Mouse (Mus musculus) forebrain, embryonic 14.5 days (tissue): Measurements from ENCODE around the gene Pdlim1. TPM values are rescaled to one million over a fixed set of nuclear protein-coding genes. Genes with fewer than 3 reads are reported as not detected.
A peak's percentile ranks its signal among the peaks of the same experiment; 100 is the strongest.

ENCODE experiments used
- ATAC-seq: fragments of 200-750 bp; cut with Nextera tagmentation; 2 replicates; pipeline ENCODE4 v1.8.0; 2017; ENCODE audit warnings: mild to moderate bottlenecking, moderate library complexity
- DNase-seq: peaks from one replicate; pipeline ENCODE4 v3.0.0-alpha.2; 2015; ENCODE audit warnings: low spot score
- H3K27ac ChIP-seq: fragments of 300-500 bp; sonication (generic); 2 replicates; pipeline ENCODE4 v1.5.1; 2014; ENCODE audit warnings: low read depth, mild to moderate bottlenecking, control low read depth, low read length, moderate library complexity
- H3K27me3 ChIP-seq: fragments of 300-500 bp; sonication (generic); replicated peaks from 2 replicates; pipeline ENCODE4 v1.6.1; 2014; ENCODE audit warnings: low read length, control low read depth, mixed read lengths; ENCODE audit not compliant: control insufficient read depth, insufficient read depth
- H3K36me3 ChIP-seq: fragments of 300-500 bp; sonication (generic); 2 replicates; pipeline ENCODE4 v1.6.1; 2014; ENCODE audit warnings: low read length, control low read depth; ENCODE audit not compliant: control insufficient read depth, insufficient read depth
- H3K4me1 ChIP-seq: fragments of 300-500 bp; sonication (generic); 2 replicates; pipeline ENCODE4 v1.6.1; 2014; ENCODE audit warnings: antibody characterized with exemption, low read length, control low read depth; ENCODE audit not compliant: control insufficient read depth, insufficient read depth
- H3K4me2 ChIP-seq: fragments of 300-500 bp; sonication (generic); 2 replicates; pipeline ENCODE4 v1.6.1; 2014; ENCODE audit warnings: mild to moderate bottlenecking, control low read depth, low read length
- H3K4me3 ChIP-seq: fragments of 300-500 bp; sonication (generic); 2 replicates; pipeline ENCODE4 v1.5.1; 2014; ENCODE audit warnings: low read depth, low read length, control low read depth
- H3K9ac ChIP-seq: fragments of 300-500 bp; sonication (generic); 2 replicates; pipeline ENCODE4 v1.6.1; 2014; ENCODE audit warnings: mild to moderate bottlenecking, low read length, control low read depth, moderate library complexity
- H3K9me3 ChIP-seq: fragments of 300-500 bp; sonication (generic); replicated peaks from 2 replicates; pipeline ENCODE4 v1.6.1; 2016; ENCODE audit warnings: low read length, control low read depth, mixed read lengths; ENCODE audit not compliant: control insufficient read depth
- WGBS: fragments of 180-500 bp; shearing (Covaris S2); extraction: QIAGEN DNeasy Blood & Tissue Kit; methylation state at CpG from one replicate; pipeline ENCODE4 v1.1.7; 2014; 5-methylcytosine and 5-hydroxymethylcytosine counted together
- polyA plus RNA-seq: library from polyadenylated mRNA; unstranded; fragments of >200 nt; fragmentation: Nextera tagmentation; extraction: Ambion mirVana; gene quantifications from 2 replicates; pipeline ENCODE4 v1.2.1, GENCODE M21; 2014

The Pdlim1 gene
- polyA plus RNA-seq, 1 experiment from 2014 or later, result 30.1 TPM

DNA sequence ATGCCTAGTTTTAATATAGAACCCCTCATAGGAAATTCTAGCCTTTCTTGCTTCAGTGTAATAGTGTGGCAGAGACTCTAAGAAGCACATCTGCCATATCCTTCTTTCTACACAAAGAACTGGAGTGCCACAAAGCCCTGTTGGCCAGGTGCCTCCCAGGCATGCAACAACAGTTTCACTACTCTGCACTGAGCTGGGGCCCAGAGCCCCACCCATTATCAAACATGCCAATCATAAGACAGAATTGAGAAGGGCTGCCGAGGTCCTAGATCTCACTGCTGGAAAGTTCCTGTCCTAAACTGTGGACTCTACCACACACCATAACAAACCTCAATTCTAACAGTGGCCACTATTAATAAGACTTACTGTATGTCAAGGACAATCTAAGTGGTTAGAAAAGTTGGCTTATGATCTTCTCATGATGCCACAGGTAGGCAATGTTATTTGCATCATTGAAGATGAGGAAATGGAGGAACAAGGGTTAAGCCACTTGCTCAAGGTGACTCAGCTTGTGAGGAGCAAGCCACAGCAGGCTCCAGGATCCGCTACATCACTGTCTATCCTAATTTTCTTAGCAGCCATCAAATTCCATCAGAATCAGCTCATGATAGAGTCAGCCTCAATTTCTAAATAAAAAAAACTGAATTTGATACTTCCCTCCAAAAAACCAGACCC lies 15.1 kb downstream of the Pdlim1 start:
- Histone ChIP-seq H3K36me3 (no peaks in the 10 kb centered on the region), H3K9ac (no peak overlapping the region), H3K4me1 (no peaks in the 10 kb centered on the region), H3K4me3 (no peak overlapping the region), H3K9me3 (no peaks in the 10 kb centered on the region), H3K27ac (no peak overlapping the region), H3K27me3 (no peaks in the 10 kb centered on the region), H3K4me2 (no peak overlapping the region)
- WGBS, result 86% methylated on average over 2 of the region's 2 CpGs
- ATAC-seq (no peak), DNase-seq (no peak)

DNA sequence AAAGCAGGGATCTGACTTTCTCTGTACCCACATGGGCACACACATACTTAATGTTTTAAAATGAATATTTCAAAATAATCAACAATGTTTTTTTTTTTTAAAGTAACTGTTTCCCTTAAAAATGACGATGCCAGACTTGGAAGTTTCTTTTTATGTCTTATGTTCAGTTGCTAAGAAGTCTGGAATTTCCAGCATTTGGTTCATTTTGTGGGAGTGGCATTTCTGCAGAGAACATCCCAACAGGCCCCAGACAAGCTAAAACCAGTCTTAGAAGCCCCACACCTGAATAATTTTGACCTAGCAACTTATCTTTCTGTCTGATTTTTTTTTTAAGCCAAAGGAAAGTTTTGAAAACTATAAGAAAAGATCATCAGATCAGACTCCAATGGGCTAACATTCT lies 16.1 kb downstream of the Pdlim1 start:
- Histone ChIP-seq H3K4me2 (no peak overlapping the region), H3K27ac (no peak overlapping the region), H3K27me3 (no peaks in the 10 kb centered on the region), H3K4me1 (no peaks in the 10 kb centered on the region), H3K9me3 (no peaks in the 10 kb centered on the region), H3K9ac (no peak overlapping the region), H3K36me3 (no peaks in the 10 kb centered on the region), H3K4me3 (no peak overlapping the region)
- 89% methylated on average over 1 of the region's 1 CpGs for whole genome bisulfite sequencing
- DNase-seq (no peak), ATAC-seq (no peak)

DNA sequence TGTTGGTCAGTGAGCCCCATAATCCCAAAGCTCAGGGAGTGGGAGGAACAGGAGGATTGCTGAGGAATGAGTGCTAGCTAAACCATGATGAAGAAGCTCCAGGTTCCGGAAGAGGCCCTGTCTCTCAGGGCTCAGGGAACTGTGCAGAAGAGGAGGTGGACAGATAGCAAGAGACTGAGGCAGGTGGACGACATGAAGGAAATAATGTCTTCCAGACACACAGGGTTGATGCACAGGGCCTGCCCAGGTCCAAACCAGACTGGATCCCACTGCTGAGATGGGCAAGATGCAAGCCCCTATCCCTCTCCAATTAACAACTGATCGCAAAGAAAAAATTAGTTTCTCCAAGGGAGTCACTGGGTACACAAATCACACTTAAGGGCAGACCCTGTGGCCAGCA lies 16.9 kb downstream of the Pdlim1 start:
- WGBS, result 82% methylated on average over 3 of the region's 3 CpGs
- no peak for ATAC-seq
- H3K36me3 ChIP-seq, result no peaks in the 10 kb centered on the region
- H3K27me3 ChIP-seq, result no peaks in the 10 kb centered on the region
- no peak overlapping the region for H3K4me3 ChIP-seq
- no peaks in the 10 kb centered on the region for H3K4me1 ChIP-seq
- H3K27ac ChIP-seq, result no peak overlapping the region
- H3K9me3 ChIP-seq, result no peaks in the 10 kb centered on the region
- no peak overlapping the region for H3K4me2 ChIP-seq
- H3K9ac ChIP-seq, result no peak overlapping the region
- DNase-seq, result no peak

DNA sequence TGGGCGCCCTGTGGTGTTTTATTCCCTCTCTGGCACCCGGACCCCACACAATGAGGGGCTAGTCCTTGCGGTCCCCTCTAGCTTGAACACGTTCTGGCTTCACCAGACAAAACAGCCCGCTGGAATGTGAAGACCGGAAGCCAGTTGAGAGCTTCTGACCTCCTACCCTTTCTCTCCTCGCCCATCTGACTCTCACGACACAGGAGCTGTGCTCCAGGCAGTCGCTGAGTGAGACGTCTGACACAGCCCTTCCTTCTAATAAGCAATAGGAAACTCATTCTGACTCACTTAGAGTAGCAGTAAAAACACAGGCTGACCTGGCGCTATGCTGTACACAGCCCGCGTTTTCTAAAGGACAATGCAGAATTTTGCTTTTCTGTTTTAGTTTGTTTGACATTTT lies 17.9 kb downstream of the Pdlim1 start:
- Histone ChIP-seq H3K4me2 (no peak overlapping the region), H3K27ac (no peak overlapping the region), H3K4me3 (no peak overlapping the region), H3K4me1 (no peaks in the 10 kb centered on the region), H3K9ac (no peak overlapping the region), H3K36me3 (no peaks in the 10 kb centered on the region), H3K9me3 (no peaks in the 10 kb centered on the region), H3K27me3 (no peaks in the 10 kb centered on the region)
- ATAC-seq (no peak), DNase-seq (no peak)
- WGBS, result 76% methylated on average over 13 of the region's 13 CpGs

DNA sequence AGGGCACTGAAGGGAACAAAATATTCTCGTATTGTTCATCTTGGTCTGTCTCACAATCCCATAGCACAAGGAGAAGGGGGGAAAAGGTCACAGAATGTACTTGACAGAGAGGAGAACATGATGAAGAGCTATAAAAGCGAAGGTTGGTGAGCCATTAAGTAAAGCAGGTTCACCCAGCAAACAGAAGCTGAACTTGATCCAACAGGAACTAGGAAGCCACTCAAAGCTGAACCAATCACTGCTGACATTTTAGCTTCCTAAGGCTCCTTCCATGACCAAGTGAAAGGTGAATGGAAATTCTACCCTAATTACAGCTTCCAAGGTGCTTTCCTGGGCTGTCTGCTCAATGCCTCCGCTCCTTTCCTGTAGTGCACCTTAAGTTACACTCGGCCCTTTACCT lies 20.5 kb downstream of the Pdlim1 start:
- DNase-seq (no peak), ATAC-seq (no peak)
- no peaks in the 10 kb centered on the region for H3K36me3 ChIP-seq
- H3K27ac ChIP-seq, result no peak overlapping the region
- 88% methylated on average over 4 of the region's 4 CpGs for WGBS
- no peaks in the 10 kb centered on the region for H3K4me1 ChIP-seq
- no peak overlapping the region for H3K4me3 ChIP-seq
- no peaks in the 10 kb centered on the region for H3K27me3 ChIP-seq
- no peak overlapping the region for H3K4me2 ChIP-seq
- no peak overlapping the region for H3K9ac ChIP-seq
- H3K9me3 ChIP-seq, result no peaks in the 10 kb centered on the region

DNA sequence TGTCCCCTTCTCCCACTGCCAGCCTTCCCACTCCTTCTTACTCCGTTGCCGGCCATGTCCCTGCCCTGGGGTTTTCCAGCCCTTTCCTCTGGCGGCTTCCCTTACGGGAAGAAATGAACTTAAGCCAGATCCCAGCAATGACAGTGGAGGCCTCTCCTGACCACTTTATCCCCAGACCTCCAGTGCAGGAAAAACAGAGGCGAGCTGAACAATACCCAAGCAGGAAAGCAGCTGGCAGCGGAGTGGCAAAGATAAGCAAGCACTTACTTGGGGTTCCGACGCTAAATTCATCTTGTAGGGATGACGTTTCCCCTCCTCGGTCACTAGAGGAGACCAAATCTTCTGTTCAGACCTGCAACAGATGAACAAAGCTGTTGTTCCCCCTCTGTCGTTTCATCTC lies 22.3 kb downstream of the Pdlim1 start:
- H3K4me1 ChIP-seq, result no peaks in the 10 kb centered on the region
- H3K9ac ChIP-seq, result no peak overlapping the region
- no peaks in the 10 kb centered on the region for H3K9me3 ChIP-seq
- H3K27ac ChIP-seq, result no peak overlapping the region
- H3K27me3 ChIP-seq, result no peaks in the 10 kb centered on the region
- WGBS, result 86% methylated on average over 11 of the region's 11 CpGs
- no peak for DNase-seq
- H3K4me3 ChIP-seq, result no peak overlapping the region
- no peaks in the 10 kb centered on the region for H3K36me3 ChIP-seq
- no peak for ATAC-seq
- H3K4me2 ChIP-seq, result no peak overlapping the region

DNA sequence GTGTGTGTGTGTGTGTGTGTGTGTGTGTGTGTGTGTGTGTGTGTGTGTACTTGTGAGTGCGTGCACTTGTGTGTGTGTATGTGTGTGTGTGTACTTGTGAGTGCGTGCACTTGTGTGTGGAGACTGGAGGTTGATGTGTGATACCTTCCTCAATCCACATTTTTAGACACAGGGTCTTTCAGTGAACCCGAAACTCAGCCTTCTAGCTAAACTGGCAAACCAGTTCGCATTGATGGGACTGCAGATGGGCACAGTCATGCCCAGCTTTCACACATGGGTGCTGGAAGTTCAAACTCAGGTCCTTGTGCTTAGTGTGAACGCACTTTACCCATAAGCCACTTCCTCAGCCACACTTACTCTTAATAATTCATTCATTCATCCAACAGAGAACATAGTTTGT lies 23.2 kb downstream of the Pdlim1 start:
- Histone ChIP-seq H3K27ac (no peak overlapping the region), H3K27me3 (no peaks in the 10 kb centered on the region), H3K36me3 (no peaks in the 10 kb centered on the region), H3K4me3 (no peak overlapping the region), H3K4me2 (no peak overlapping the region), H3K4me1 (no peaks in the 10 kb centered on the region), H3K9ac (no peak overlapping the region), H3K9me3 (no peaks in the 10 kb centered on the region)
- WGBS, result 98% methylated on average over 5 of the region's 5 CpGs
- ATAC-seq (no peak), DNase-seq (no peak)

DNA sequence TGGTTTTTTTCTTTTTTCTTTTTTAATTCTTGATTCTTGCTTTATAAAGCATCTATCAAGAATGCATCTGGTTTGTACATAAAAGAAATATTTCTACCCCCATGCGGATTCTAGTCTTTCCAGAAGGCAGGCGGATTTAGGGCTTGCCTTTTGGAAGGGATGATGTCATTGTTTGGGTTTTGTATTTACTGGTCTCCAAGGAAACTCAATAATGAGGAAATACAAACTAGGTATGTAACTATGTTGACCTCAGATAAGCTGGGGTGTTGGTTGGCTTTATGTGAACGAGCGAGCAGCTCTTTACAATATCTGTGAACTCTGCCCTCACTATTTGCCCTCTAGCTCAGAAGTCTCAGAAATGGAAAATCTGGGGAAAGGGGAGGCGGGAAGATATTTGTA lies 24.4 kb downstream of the Pdlim1 start:
- H3K4me3 ChIP-seq, result no peak overlapping the region
- DNase-seq, result peak; percentile 36

DNA sequence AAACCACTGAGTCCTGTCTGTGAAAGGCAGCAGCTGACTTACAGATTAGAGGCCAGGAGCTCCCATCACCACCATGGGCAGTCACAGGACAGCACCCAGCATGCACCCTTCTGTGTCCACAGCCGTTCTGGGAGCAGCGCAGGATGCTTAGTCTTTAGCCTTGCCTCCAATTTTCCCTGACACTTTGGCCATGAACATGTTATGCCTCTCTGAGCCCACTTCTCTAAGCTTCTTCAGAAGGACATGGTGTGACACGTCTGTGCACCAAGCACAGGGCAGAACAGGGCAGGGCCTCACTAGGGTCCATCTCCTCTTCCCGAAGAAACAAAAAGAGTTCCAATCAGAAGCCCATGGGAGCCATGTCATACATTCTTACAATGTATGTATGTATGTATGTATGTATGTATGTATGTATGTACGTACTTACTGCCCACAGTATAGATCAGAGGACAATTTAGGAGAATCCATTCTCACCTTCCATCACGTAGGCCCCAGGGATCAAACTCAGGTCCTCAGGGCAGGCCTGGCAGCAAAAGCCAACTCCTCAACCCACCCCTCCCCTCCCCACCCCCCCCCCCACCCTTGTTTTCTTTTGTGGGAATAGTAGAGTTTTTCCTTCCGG lies 24.9 kb downstream of the Pdlim1 start:
- Histone ChIP-seq H3K9ac (no peak overlapping the region), H3K4me3 (no peak overlapping the region), H3K27me3 (no peaks in the 10 kb centered on the region), H3K36me3 (no peaks in the 10 kb centered on the region), H3K9me3 (no peaks in the 10 kb centered on the region), H3K27ac (no peak overlapping the region), H3K4me1 (no peaks in the 10 kb centered on the region), H3K4me2 (no peak overlapping the region)
- WGBS, result 62% methylated on average over 7 of the region's 7 CpGs
- ATAC-seq (no peak), DNase-seq (no peak)

More for the DNA sequence above, 24.4 kb downstream of the Pdlim1 start:
- no peaks in the 10 kb centered on the region for H3K4me1 ChIP-seq
- H3K27me3 ChIP-seq, result no peaks in the 10 kb centered on the region
- 9% methylated on average over 5 of the region's 5 CpGs for WGBS
- H3K4me2 ChIP-seq, result no peak overlapping the region
- no peaks in the 10 kb centered on the region for H3K9me3 ChIP-seq
- H3K36me3 ChIP-seq, result no peaks in the 10 kb centered on the region
- no peak for ATAC-seq
- no peak overlapping the region for H3K27ac ChIP-seq
- H3K9ac ChIP-seq, result no peak overlapping the region
